Mouse (Mus musculus) spleen, postnatal 4 days (tissue): Measurements from ENCODE around the gene Kdm1b.

ENCODE experiments used
- DNase-seq, 2 experiments: peaks; one replicate each; pipeline ENCODE4 v3.0.0; 2022; ENCODE audit warnings: low spot score in 2 of 2

Kdm1b gene

GRCm38 (mm10) chr13:47043030-47043680 lies at the start of gene Kdm1b:
Kdm1b (plus strand) TSS chr13:47043499.
- peak; percentile 99 for DNase-seq

- DNase-seq, result no peak
Observed at GRCm38 (mm10) chr13:46997355-46997754, 45.9 kb upstream of the Kdm1b start.

GRCm38 (mm10) chr13:46999498-46999897 lies 43.8 kb upstream of the Kdm1b start:
- no peak for DNase-seq

GRCm38 (mm10) chr13:47001590-47001989 lies 41.7 kb upstream of the Kdm1b start:
- no peak for DNase-seq

- no peak for DNase-seq
Observed at GRCm38 (mm10) chr13:47013740-47014139, 29.6 kb upstream of the Kdm1b start.

- peak; percentile 44 to 83 for DNase-seq
Observed at GRCm38 (mm10) chr13:47014334-47015194, 28.7 kb upstream of the Kdm1b start, which contains the start of gene Nhlrc1. Nhlrc1 (minus strand) TSS chr13:47014850.

GRCm38 (mm10) chr13:47015195-47015501 lies 28.2 kb upstream of the Kdm1b start:
- DNase-seq, result no peak

GRCm38 (mm10) chr13:47017259-47017658 lies 26.0 kb upstream of the Kdm1b start:
- no peak for DNase-seq

GRCm38 (mm10) chr13:47019774-47020173 lies 23.5 kb upstream of the Kdm1b start:
- no peak for DNase-seq

- no peak for DNase-seq
Observed at GRCm38 (mm10) chr13:47020798-47021197, 22.5 kb upstream of the Kdm1b start.

GRCm38 (mm10) chr13:47030376-47031107 lies 12.8 kb upstream of the Kdm1b start:
- no peak for DNase-seq

GRCm38 (mm10) chr13:47033602-47034001 lies 9.7 kb upstream of the Kdm1b start:
- no peak for DNase-seq

- no peak for DNase-seq
Observed at GRCm38 (mm10) chr13:47037946-47038345, 5.4 kb upstream of the Kdm1b start.

- no peak for DNase-seq
Observed at GRCm38 (mm10) chr13:47040061-47040460, 3.2 kb upstream of the Kdm1b start.

- DNase-seq, result no peak
Observed at GRCm38 (mm10) chr13:47042024-47042633, 1.2 kb upstream of the Kdm1b start.

GRCm38 (mm10) chr13:47043833-47044616 lies 726 bp downstream of the Kdm1b start:
- peak; percentile 18 to 70 for DNase-seq

- DNase-seq, result peak; percentile 20 to 67
Observed at GRCm38 (mm10) chr13:47044617-47044947, 1.3 kb downstream of the Kdm1b start, which contains the start of gene Tpmt. Tpmt (minus strand) TSS chr13:47044737.

- no peak for DNase-seq
Observed at GRCm38 (mm10) chr13:47047996-47048395, 4.7 kb downstream of the Kdm1b start.

GRCm38 (mm10) chr13:47050009-47050408 lies 6.7 kb downstream of the Kdm1b start:
- DNase-seq, result no peak

GRCm38 (mm10) chr13:47053971-47054370 lies 10.7 kb downstream of the Kdm1b start:
- DNase-seq, result no peak

GRCm38 (mm10) chr13:47056126-47056525 lies 12.8 kb downstream of the Kdm1b start:
- DNase-seq, result no peak
